Mouse (Mus musculus): ENCODE data around the gene Hoxb5. TPM values are rescaled to one million over a fixed set of nuclear protein-coding genes. Genes with fewer than 3 reads are reported as not detected.

Gene Hoxb5
- total RNA-seq, 2 experiments from 2014 or later: 0.10 to 0.14 TPM

GRCm38 (mm10) chr11:96345893-96346806, 43.0 kb downstream of the Hoxb5 start:
- intact Hi-C loops (cut with DNase I): no loop called here
- DNase-seq (ENCODE audit: low spot score): no peak

- DNase-seq (ENCODE audit: low spot score): no peak
- intact Hi-C loops (cut with DNase I): no loop called here
Observed at GRCm38 (mm10) chr11:96346916-96347520, 43.9 kb downstream of the Hoxb5 start.

- intact Hi-C loops (cut with DNase I): no loop called here
- DNase-seq (ENCODE audit: low spot score): no peak
Observed at GRCm38 (mm10) chr11:96347717-96348116, 44.6 kb downstream of the Hoxb5 start.

- intact Hi-C loops (cut with DNase I): no loop called here
- no peak for DNase-seq (ENCODE audit: low spot score)
Observed at GRCm38 (mm10) chr11:96348141-96348928, 45.2 kb downstream of the Hoxb5 start.

- intact Hi-C loops (cut with DNase I): no loop called here
- no peak for DNase-seq (ENCODE audit: low spot score)
Observed at GRCm38 (mm10) chr11:96348988-96349387, 45.9 kb downstream of the Hoxb5 start.

- DNase-seq (ENCODE audit: low spot score): no peak
- intact Hi-C loops (cut with DNase I): loop anchor here (5.0 kb wide), 1 partner anchor 32 kb away; the partner anchor contains the start of gene Hoxb4
Observed at GRCm38 (mm10) chr11:96349491-96350340, 46.6 kb downstream of the Hoxb5 start.

- no peak for DNase-seq (ENCODE audit: low spot score)
- intact Hi-C loops (cut with DNase I): loop anchor here (5.0 kb wide), 1 partner anchor 33 kb away; the partner anchor contains the start of gene Hoxb4
Observed at GRCm38 (mm10) chr11:96350341-96350624, 47.1 kb downstream of the Hoxb5 start, which contains the start of gene Hoxb2. Gene Hoxb2, plus strand, starts transcription at chr11:96350525.

- intact Hi-C loops (cut with DNase I): loop anchor here (5.0 kb wide), 1 partner anchor 33 kb away; the partner anchor contains the start of gene Hoxb4
- DNase-seq (ENCODE audit: low spot score): no peak
Observed at GRCm38 (mm10) chr11:96350791-96351190, 47.7 kb downstream of the Hoxb5 start.

- intact Hi-C loops (cut with DNase I): loop anchor here (5.0 kb wide), 1 partner anchor 34 kb away; the partner anchor contains the start of gene Hoxb4
Observed at GRCm38 (mm10) chr11:96351312-96351711, 48.2 kb downstream of the Hoxb5 start.

GRCm38 (mm10) chr11:96351831-96352230, 48.7 kb downstream of the Hoxb5 start:
- no peak for DNase-seq (ENCODE audit: low spot score)
- intact Hi-C loops (cut with DNase I): loop anchor here (5.0 kb wide), 1 partner anchor 35 kb away; the partner anchor contains the start of gene Hoxb4

More at GRCm38 (mm10) chr11:96351312-96351711, 48.2 kb downstream of the Hoxb5 start:
- no peak for DNase-seq (ENCODE audit: low spot score)

GRCm38 (mm10) chr11:96352691-96353521, 49.8 kb downstream of the Hoxb5 start:
- intact Hi-C loops (cut with DNase I): loop anchor here (5.0 kb wide), 1 partner anchor 36 kb away; the partner anchor contains the start of gene Hoxb4

GRCm38 (mm10) chr11:96353522-96353841, 50.3 kb downstream of the Hoxb5 start:
- intact Hi-C loops (cut with DNase I): loop anchor here (5.0 kb wide), 1 partner anchor 36 kb away; the partner anchor contains the start of gene Hoxb4
- no peak for DNase-seq (ENCODE audit: low spot score)

More at GRCm38 (mm10) chr11:96352691-96353521, 49.8 kb downstream of the Hoxb5 start:
- DNase-seq (ENCODE audit: low spot score): no peak

- no peak for DNase-seq (ENCODE audit: low spot score)
- intact Hi-C loops (cut with DNase I): loop anchor here (5.0 kb wide), 1 partner anchor 37 kb away; the partner anchor contains the start of gene Hoxb4
Observed at GRCm38 (mm10) chr11:96353939-96354338, 50.8 kb downstream of the Hoxb5 start.

- intact Hi-C loops (cut with DNase I): loop anchor here (5.0 kb wide), 1 partner anchor 37 kb away; the partner anchor contains the start of gene Hoxb4
- no peak for DNase-seq (ENCODE audit: low spot score)
Observed at GRCm38 (mm10) chr11:96354376-96354775, 51.2 kb downstream of the Hoxb5 start.

- intact Hi-C loops (cut with DNase I): loop anchor here (5.0 kb wide), 1 partner anchor 38 kb away; the partner anchor contains the start of gene Hoxb4
- no peak for DNase-seq (ENCODE audit: low spot score)
Observed at GRCm38 (mm10) chr11:96354801-96355311, 51.7 kb downstream of the Hoxb5 start.
